Mouse (Mus musculus) WW6 (cell line): Measurements from ENCODE around the gene Ube2a.
A peak's percentile ranks its signal among the peaks of the same experiment; 100 is the strongest.
"Not testable (repeated sequence)": the region's sequence is repeated elsewhere in the genome, so short reads cannot be mapped to it uniquely, and the experiment has no call there.

Source experiments
- DNase-seq: peaks from one replicate; pipeline ENCODE4 v3.0.0-alpha.2; 2013; ENCODE audit warnings: low read depth, low spot score

Ube2a gene

GRCm38 (mm10) chrX:36873765-36874164 lies at the start of gene Ube2a, which contains the start of gene C330007P06Rik:
TSS of gene Ube2a (plus strand) at chrX:36873900.
TSS of gene C330007P06Rik (minus strand) at chrX:36874111.
- no peak for DNase-seq

DNA sequence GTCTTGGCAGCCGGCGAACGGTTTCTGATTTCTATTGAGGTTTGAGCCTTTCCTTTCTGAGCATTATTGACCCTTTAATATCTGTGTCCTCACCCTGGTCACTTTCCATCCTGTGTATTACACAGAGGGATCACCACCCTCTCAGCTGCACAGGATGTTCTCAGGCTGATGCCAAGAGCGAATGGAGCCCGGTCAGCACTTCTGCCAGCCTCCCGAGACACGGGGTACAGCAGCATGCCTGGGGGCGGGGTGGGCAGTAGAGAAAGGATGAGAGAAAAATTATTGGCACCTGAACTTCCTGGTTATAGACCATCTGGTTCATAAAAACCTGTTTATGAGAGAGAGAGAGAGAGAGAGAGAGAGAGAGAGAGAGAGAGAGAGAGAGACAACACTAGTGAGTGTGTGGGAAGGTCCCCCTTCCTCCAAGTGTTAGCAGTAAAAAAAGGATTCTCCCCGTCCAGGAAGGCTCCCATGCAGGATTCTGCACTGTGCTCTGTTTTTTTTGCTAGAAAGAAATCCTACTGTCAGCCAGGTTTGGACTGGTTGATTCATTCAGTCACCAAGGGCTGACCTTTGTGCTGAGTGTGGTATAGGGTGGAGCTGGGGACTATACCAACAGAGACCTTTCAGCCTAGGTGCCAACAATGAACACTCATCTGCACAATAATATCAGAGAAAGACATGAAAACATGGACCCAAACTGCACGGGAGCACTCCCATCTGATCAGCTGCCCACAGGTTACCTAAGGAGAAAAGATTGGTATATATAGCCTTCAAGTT lies 49.6 kb upstream of the Ube2a start:
- no peak for DNase-seq

DNA sequence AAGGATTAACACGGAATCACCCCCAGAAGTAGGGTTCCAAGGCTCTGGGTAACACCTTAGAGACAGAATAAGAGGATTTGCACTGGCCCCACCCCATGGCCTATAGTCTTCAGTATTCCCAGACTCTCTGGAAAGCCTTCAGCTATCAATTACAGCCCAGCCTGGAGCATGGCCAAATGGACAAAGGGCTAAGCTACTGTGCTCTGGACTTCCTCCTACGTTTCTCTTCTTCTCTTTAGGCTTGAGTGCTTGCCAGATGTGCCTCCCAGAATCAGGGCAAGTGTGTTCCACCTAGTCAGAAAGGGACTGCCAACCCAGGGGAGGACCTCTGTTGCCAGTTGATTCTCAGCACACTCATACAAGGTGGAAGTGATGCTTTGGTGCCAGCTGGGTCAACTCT lies 48.7 kb upstream of the Ube2a start:
- DNase-seq = no peak

DNA sequence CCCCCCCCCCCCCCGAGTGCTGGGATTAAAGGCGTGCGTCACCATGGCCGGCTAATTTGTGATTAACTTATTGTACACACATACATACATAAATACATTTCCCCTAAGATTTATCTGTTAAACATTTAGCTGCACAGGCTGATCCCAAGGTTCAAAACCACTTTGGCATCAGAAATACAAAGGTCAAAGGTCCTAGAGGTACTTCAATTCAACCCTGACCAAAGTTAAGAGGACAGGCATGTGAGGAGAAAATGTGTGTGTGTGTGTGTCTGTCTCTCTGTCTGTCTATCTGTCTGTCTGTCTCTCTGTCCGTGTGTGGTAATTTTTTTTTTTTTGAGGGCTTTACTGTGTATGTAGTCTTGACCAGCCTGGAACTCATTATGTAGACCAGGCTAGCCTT lies 46.8 kb upstream of the Ube2a start:
- DNase-seq = no peak

GRCm38 (mm10) chrX:36830271-36830670 lies 43.4 kb upstream of the Ube2a start:
- no peak for DNase-seq

GRCm38 (mm10) chrX:36831632-36832031 lies 42.1 kb upstream of the Ube2a start:
- DNase-seq = no peak

- DNase-seq = peak; percentile 29
These were observed 40.2 kb upstream of the Ube2a start for GRCm38 (mm10) chrX:36833397-36834084.

GRCm38 (mm10) chrX:36837069-36837676 lies 36.5 kb upstream of the Ube2a start:
- no peak for DNase-seq

DNA sequence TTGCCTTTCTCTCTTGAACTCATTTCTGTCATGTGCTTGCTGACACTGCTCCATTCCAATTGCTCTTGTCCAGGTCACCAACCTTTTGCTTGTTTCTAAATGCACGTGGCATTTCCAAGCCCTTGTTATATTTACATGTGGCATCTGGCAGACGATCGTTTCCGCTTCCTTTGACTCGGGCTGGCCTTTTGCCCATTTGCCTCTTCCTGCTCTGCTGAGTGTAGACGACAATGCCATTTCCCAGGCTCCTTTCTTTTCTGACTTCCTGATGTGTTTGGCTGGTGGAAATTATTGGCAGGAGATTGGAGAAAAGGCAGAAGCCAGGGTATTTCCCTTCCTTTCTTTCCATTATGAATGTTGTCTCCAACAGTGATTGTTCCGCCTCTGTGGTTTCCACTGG lies 34.3 kb upstream of the Ube2a start:
- DNase-seq = no peak

GRCm38 (mm10) chrX:36841698-36842097 lies 32.0 kb upstream of the Ube2a start:
- DNase-seq = no peak

- DNase-seq = no peak
These were observed 30.2 kb upstream of the Ube2a start for GRCm38 (mm10) chrX:36843346-36843990.

GRCm38 (mm10) chrX:36847152-36847551 lies 26.5 kb upstream of the Ube2a start:
- DNase-seq = no peak

DNA sequence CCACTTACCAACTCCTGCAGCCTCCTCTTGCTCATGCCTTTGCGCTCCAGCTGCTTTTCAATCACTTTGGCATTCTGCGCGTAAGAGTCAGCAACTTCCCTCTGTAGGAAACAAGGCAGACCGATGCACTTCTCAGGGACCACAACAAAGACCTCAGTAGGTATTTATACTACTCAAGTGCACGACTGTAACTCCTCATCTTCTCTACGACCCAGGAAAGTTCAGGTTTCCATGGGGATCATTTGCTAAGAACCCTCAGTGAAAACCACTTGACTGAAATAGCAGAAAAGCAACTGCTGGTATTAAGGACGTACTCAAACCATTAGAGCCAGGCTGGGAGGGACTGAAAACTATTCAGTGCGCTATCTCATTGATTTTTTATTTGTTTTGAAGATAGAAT lies 21.1 kb upstream of the Ube2a start:
- no peak for DNase-seq

DNA sequence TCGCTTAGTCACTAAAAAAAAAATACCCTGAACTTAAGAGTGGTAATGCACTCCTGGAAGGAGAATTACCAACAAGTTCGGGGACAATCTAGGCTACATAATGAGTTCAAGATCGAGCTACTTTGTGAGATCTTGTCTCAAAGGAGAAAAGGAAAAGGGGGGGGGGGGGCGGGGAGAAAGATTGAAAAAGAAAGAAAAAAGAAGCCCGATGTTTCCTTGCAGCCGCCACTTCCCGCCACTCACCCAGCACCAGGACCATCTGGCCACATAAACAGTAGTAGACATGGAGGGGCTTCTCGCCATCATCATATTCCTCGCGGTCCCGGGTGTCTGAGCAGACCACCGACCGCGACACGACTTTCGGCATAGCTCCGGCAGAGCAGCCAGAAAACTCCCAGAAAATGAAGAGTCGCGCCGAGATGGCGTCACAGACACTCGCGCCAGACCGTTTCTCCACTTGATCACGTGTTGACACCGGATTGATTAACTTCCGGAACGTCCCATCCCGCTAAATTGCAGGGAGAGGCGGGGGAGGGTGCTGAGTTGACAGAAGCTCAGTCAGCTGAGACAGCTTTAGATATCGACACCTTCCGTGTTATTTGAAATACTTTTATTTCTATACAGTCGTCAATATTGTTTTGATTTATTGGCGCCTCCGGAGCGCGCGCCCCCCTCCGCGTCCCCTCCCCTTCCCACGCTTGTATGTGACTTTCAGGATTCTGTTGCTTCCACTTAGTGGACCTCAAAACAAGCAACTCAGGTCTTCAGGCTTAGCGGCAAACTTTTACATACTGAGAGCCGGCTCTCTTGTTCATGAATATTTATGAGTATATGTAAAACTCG lies 9.7 kb upstream of the Ube2a start:
- peak; percentile 46 for DNase-seq

GRCm38 (mm10) chrX:36864609-36865328 lies 8.9 kb upstream of the Ube2a start:
- no peak for DNase-seq

DNA sequence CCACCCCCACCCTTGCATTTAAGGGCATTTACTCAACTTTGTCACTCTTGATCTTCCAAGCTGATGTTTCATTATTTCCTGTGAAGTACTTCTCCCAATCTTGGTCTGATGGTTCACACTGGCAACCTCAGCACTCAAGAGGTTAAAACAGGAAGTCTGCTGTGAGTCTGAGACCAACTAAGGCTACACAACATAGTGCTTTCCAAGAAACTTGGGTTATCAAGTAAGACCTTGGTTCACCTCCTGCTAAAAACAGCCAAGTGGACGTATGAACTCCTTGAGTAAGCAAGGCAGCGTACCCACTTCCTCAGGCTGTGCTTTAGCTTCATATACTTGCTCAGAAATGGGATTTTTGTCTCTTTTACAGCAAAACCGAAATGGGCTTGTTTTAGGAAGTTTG lies 3.3 kb upstream of the Ube2a start:
- DNase-seq = no peak

- peak; percentile 67 for DNase-seq
These were observed 537 bp downstream of the Ube2a start for GRCm38 (mm10) chrX:36874178-36874696.

DNA sequence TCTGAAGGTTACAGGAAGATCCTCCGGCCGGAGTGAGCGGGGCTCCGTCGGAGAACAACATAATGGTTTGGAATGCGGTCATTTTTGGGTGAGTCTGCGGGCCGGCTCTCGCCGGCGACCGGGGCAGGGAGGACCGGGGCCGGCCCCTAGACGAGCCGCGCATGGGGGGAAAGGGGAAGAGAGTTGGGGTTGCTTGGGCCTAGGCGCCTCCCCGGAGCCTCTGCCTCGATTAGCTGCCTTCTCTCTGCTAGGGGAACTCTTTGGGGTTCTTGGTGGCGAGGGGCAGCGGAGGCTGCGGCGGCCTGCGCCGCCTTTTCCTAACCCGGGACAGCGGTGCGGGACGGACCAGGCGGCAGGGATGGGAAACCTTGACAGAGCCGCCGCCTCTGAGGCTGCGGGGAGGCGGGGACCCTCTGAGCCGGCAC lies 1.0 kb downstream of the Ube2a start:
- DNase-seq = no peak

DNA sequence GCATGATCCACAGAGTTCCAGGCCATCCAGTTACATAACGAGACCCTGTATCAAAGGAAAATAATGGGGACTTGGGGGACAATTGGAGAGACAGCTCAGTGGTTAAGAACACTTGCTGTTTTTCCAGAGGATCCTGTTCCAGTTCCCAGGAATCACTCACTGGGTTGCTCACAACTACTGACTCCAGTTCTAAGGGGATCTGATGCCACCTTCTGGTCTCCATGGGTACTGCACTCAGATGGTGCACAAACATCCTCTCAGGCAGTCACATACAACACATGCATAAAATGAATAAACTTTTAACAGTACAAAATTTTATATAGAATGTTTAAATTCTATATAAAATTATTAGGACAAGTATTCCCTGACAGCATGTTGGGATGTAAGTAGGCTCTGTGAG lies 11.0 kb downstream of the Ube2a start:
- no peak for DNase-seq

GRCm38 (mm10) chrX:36898931-36899330 lies 25.2 kb downstream of the Ube2a start:
- DNase-seq = not testable (repeated sequence)
